Mouse (Mus musculus) heart, adult 2 months (tissue): ENCODE data around the gene Pheta2.

ENCODE experiments used
- CTCF ChIP-seq: fragments of 200-600 bp; IDR thresholded peaks from 2 replicates; pipeline ENCODE4 v1.8.1; 2022; ENCODE audit warnings: antibody characterized with exemption, mild to moderate bottlenecking, moderate library complexity
- EP300 ChIP-seq: fragments of 200-500 bp; IDR thresholded peaks from 2 replicates; pipeline ENCODE4 v1.6.1; 2011; ENCODE audit warnings: low read depth, low read length, control low read depth; ENCODE audit not compliant: insufficient read depth

GRCm38 (mm10) chr15:82348258-82348998, 9.7 kb downstream of the Pheta2 start:
- TF ChIP-seq CTCF (no peak), EP300 (no peak)
